Mouse (Mus musculus): ENCODE data around the gene Apip. TPM values are rescaled to one million over a fixed set of nuclear protein-coding genes. Genes with fewer than 3 reads are reported as not detected.
A peak's percentile ranks its signal among the peaks of the same experiment; 100 is the strongest.

The Apip gene
- polyA plus RNA-seq, 1 experiment from 2014 or later: 68.1 TPM

DNA sequence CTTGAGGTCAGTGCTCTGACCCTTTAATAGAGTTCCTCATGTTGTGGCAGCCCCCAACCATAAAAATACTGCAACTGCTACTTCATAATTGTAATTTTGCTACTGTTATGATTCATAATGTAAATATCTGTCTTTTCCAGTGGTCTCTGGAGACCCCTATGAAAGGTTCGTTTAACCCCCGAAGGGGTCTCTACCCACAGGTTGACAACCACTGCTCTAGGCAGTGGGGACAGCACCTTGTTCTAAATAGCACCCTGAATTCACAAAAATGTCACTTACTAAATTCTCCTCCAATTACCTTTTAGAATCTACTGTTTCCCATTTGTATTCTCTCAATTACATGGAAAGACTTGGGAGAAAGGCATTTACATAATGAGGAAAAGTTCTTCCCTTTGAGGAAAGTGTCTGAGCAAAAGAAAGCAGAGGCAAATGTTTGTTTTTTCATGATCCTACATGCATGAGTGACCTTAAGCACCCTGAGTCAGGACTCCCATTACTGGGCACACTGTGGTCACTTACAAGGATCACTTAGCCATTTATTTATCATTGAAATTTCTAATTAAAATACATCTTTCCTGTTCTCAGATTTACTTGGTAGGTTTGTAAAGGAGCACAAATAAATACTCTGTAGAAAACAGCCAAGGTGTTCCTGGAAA lies 5.8 kb upstream of the Apip start:
- Histone ChIP-seq H3K4me3 (ENCODE audit: low read length) (no peak overlapping the region), H3K9ac (replicated peaks; ENCODE audit: low read length) (no peak overlapping the region), H3K4me2 (replicated peaks; ENCODE audit: low read depth, low read length) (no peak overlapping the region), H3K9me3 (ENCODE audit: low read length) (no peaks in the 10 kb centered on the region), H3K27me3 (ENCODE audit: insufficient read depth, low read length) (no peaks in the 10 kb centered on the region), H3K4me1 (ENCODE audit: insufficient read depth, low read length) (peaks cover 35% of the 10 kb centered on the region), H3K27ac (ENCODE audit: low read length) (no peak overlapping the region), H3K36me3 (ENCODE audit: insufficient read depth, low read length) (no peaks in the 10 kb centered on the region)
- 0 out of 2 replicates have a peak, but pooled peaks have one; percentile 42 for ATAC-seq (ENCODE audit: low FRiP score, low TSS enrichment)
- WGBS: 81% methylated on average over 2 of the region's 2 CpGs

DNA sequence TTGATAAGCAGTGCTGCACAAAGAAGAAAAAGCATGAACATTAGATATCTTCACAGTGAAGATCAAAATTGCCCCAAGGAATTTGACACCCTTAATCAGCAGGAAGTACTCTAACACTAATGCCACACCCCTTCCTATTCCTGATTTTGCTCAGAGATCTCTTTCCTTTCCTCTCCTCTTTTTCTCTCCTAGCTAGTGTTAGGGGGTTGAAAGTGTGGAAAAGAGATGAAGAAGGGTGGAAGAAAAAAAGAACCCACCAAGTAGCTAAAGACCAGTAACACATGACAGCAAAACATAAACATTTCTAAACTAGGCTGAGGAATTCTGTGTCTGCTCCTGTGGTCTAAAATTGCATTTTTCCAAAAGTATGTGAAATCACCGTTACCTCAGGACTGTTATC lies 4.9 kb upstream of the Apip start:
- Histone ChIP-seq H3K4me2 (replicated peaks; ENCODE audit: low read depth, low read length) (no peak overlapping the region), H3K27ac (ENCODE audit: low read length) (no peak overlapping the region), H3K9ac (replicated peaks; ENCODE audit: low read length) (no peak overlapping the region), H3K9me3 (ENCODE audit: low read length) (no peaks in the 10 kb centered on the region), H3K4me1 (ENCODE audit: insufficient read depth, low read length) (peaks cover 35% of the 10 kb centered on the region), H3K27me3 (ENCODE audit: insufficient read depth, low read length) (no peaks in the 10 kb centered on the region), H3K4me3 (ENCODE audit: low read length) (no peak overlapping the region), H3K36me3 (ENCODE audit: insufficient read depth, low read length) (no peaks in the 10 kb centered on the region)
- 78% methylated on average over 1 of the region's 1 CpGs for WGBS
- ATAC-seq (ENCODE audit: low FRiP score, low TSS enrichment): no peak

DNA sequence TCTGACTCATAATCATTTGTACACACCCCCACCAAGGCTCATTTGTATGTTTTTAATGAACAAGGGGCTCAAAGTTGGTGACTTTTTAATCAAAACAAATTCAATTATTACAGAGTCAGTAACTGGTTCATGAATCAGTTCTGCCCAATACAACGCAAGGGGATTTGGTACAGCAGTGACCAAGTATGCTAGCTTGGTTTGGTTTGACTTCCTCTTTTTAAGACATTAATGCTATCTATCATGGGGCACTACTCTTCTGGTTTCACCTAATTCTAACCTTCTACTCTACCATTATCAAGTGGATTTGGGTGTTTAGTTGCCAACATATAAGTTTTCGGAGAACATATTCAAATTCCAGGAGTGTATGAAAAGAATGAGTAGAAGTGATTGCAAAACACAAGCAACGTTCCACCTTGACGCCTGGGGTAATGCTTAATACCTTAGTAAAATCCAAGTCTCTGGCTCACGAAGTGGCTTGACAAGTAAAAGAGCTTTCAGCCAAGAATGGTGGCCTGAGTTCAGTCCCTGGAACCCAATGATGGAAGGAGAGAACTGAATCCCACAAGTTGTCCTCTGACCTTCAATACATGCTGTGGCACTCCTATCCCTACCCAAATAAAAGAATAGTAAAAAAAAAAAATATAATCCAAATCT lies 3.6 kb upstream of the Apip start:
- 94% methylated on average over 5 of the region's 5 CpGs for WGBS
- no peak overlapping the region for H3K27ac ChIP-seq (ENCODE audit: low read length)
- no peak for ATAC-seq (ENCODE audit: low FRiP score, low TSS enrichment)

DNA sequence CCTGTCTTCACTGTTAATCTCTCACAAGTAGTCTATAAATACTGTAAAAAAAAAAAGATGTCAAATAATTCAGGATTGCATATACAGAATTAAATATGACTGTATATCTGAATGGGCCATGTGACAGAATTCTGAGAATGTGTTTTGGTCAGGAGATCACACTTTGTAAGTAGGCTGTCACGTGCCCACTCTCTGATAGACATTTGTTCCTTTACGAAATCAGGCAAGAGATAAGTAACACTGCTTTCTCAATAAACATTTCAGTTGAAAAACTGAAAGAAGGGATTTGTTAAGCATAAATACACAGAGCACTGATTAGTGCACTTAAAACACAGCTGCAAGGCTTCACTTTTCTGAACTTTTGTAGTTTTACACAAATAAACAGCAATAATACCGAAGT lies 2.9 kb upstream of the Apip start:
- Histone ChIP-seq H3K4me3 (ENCODE audit: low read length) (no peak overlapping the region), H3K4me1 (ENCODE audit: insufficient read depth, low read length) (peaks cover 40% of the 10 kb centered on the region), H3K27me3 (ENCODE audit: insufficient read depth, low read length) (no peaks in the 10 kb centered on the region), H3K9me3 (ENCODE audit: low read length) (no peaks in the 10 kb centered on the region), H3K9ac (replicated peaks; ENCODE audit: low read length) (no peak overlapping the region), H3K27ac (ENCODE audit: low read length) (no peak overlapping the region), H3K4me2 (replicated peaks; ENCODE audit: low read depth, low read length) (no peak overlapping the region), H3K36me3 (ENCODE audit: insufficient read depth, low read length) (no peaks in the 10 kb centered on the region)
- no peak for ATAC-seq (ENCODE audit: low FRiP score, low TSS enrichment)
- 63% methylated on average over 3 of the region's 3 CpGs for WGBS

More for the DNA sequence above, 3.6 kb upstream of the Apip start:
- no peak overlapping the region for H3K9ac ChIP-seq (replicated peaks; ENCODE audit: low read length)
- H3K4me1 ChIP-seq (ENCODE audit: insufficient read depth, low read length): peaks cover 40% of the 10 kb centered on the region
- H3K27me3 ChIP-seq (ENCODE audit: insufficient read depth, low read length): no peaks in the 10 kb centered on the region
- H3K36me3 ChIP-seq (ENCODE audit: insufficient read depth, low read length): no peaks in the 10 kb centered on the region
- H3K9me3 ChIP-seq (ENCODE audit: low read length): no peaks in the 10 kb centered on the region
- H3K4me2 ChIP-seq (replicated peaks; ENCODE audit: low read depth, low read length): no peak overlapping the region
- H3K4me3 ChIP-seq (ENCODE audit: low read length): no peak overlapping the region

DNA sequence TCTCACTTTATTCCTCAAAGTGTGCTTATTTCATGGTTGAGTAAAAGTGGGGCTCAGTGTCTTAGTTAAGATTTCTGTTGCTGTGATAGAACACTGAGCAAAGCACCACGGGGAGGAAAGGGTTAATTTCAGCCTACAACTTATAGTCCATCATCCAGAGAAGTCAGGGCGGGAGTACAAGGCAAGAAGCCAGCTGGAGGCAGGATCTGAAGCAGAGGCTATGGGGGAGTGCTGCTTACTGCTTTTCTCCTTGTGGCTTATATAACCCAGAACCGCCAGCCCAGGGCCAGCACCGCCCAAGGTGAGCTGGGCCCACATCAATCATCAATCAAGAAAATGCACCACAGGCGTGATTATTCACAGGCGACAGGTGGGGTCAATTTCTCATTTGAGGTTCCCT lies 7.6 kb downstream of the Apip start:
- no peak overlapping the region for H3K9ac ChIP-seq (replicated peaks; ENCODE audit: low read length)
- no peaks in the 10 kb centered on the region for H3K27me3 ChIP-seq (ENCODE audit: insufficient read depth, low read length)
- 36% methylated on average over 6 of the region's 6 CpGs for WGBS
- peaks cover 4% of the 10 kb centered on the region; the same call in 1 of the 2 replicates for H3K4me1 ChIP-seq (ENCODE audit: insufficient read depth, low read length)
- H3K4me2 ChIP-seq (replicated peaks; ENCODE audit: low read depth, low read length): no peak overlapping the region
- H3K9me3 ChIP-seq (ENCODE audit: low read length): no peaks in the 10 kb centered on the region
- ATAC-seq (ENCODE audit: low FRiP score, low TSS enrichment): 0 out of 2 replicates have a peak, but pooled peaks have one; percentile 57
- no peak overlapping the region for H3K4me3 ChIP-seq (ENCODE audit: low read length)
- peaks cover 5% of the 10 kb centered on the region; the same call in 1 of the 2 replicates for H3K36me3 ChIP-seq (ENCODE audit: insufficient read depth, low read length)
- no peak overlapping the region for H3K27ac ChIP-seq (ENCODE audit: low read length)

DNA sequence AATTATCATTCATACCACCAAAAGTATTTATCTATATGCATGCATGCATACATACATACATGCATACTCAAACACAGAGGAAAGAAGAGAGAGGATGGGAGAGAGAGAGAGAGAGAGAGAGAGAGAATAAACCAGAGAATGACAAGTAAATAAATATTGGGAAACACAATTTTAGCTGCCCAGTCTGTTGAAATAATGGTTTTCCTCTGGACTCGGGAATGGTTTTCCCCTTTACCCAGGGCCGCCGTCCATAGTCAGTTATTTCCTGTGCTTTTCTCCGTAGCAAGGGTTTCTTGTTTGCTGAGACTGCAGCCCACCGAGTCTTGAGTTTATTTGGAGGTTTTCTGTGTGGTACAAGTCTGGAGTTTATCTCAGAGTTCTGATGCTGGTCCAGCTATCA lies 8.2 kb downstream of the Apip start:
- no peak overlapping the region for H3K9ac ChIP-seq (replicated peaks; ENCODE audit: low read length)
- no peaks in the 10 kb centered on the region for H3K9me3 ChIP-seq (ENCODE audit: low read length)
- H3K27ac ChIP-seq (ENCODE audit: low read length): no peak overlapping the region
- no peak for ATAC-seq (ENCODE audit: low FRiP score, low TSS enrichment)
- 71% methylated on average over 5 of the region's 5 CpGs for WGBS
- H3K27me3 ChIP-seq (ENCODE audit: insufficient read depth, low read length): no peaks in the 10 kb centered on the region
- no peak overlapping the region for H3K4me2 ChIP-seq (replicated peaks; ENCODE audit: low read depth, low read length)
- peaks cover 4% of the 10 kb centered on the region; the same call in 1 of the 2 replicates for H3K4me1 ChIP-seq (ENCODE audit: insufficient read depth, low read length)
- peaks cover 5% of the 10 kb centered on the region; the same call in 1 of the 2 replicates for H3K36me3 ChIP-seq (ENCODE audit: insufficient read depth, low read length)
- H3K4me3 ChIP-seq (ENCODE audit: low read length): no peak overlapping the region

DNA sequence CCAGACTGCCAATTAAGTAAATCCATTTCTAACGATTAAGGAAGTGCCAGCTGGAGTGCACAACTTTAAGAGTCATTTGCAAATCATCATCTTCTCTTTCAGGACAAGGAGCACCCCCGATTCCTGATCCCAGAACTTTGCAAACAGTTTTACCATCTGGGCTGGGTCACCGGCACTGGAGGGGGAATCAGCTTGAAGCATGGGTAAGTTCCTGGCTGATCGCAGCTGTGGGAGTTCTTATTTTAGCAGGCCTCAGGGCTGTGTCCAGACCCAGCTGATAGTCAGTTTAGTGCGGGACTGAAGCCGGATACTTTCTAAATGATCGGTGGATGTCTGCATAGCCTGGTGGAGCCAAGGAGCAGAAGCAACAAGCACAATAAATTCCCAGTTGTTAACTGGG lies 9.4 kb downstream of the Apip start:
- no peak overlapping the region for H3K9ac ChIP-seq (replicated peaks; ENCODE audit: low read length)
- no peak overlapping the region for H3K27ac ChIP-seq (ENCODE audit: low read length)
- H3K4me3 ChIP-seq (ENCODE audit: low read length): no peak overlapping the region
- peaks cover 5% of the 10 kb centered on the region; the same call in 1 of the 2 replicates for H3K36me3 ChIP-seq (ENCODE audit: insufficient read depth, low read length)
- no peak overlapping the region for H3K4me2 ChIP-seq (replicated peaks; ENCODE audit: low read depth, low read length)
- H3K4me1 ChIP-seq (ENCODE audit: insufficient read depth, low read length): peaks cover 4% of the 10 kb centered on the region; the same call in 1 of the 2 replicates
- no peaks in the 10 kb centered on the region for H3K27me3 ChIP-seq (ENCODE audit: insufficient read depth, low read length)
- 76% methylated on average over 7 of the region's 7 CpGs for WGBS
- no peaks in the 10 kb centered on the region for H3K9me3 ChIP-seq (ENCODE audit: low read length)
- no peak for ATAC-seq (ENCODE audit: low FRiP score, low TSS enrichment)

DNA sequence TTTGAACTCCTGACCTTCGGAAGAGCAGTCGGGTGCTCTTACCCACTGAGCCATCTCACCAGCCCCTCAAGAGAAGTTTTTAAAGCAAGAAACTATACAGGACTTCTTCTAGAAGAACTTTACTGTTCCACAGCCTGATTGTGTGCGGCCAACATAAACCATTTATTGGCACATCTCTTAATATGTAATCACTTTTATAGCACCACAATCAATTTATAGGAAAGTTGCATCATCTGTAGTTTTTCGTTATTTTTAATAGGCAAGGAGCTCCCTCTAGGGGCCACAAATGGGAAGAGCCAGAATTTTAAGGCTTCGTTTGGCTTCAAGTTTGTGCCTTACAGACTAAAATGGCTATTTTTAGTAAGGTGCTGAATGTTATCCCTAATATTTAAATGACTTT lies 11.0 kb downstream of the Apip start:
- H3K9ac ChIP-seq (replicated peaks; ENCODE audit: low read length): no peak overlapping the region
- WGBS: 62% methylated on average over 5 of the region's 5 CpGs

DNA sequence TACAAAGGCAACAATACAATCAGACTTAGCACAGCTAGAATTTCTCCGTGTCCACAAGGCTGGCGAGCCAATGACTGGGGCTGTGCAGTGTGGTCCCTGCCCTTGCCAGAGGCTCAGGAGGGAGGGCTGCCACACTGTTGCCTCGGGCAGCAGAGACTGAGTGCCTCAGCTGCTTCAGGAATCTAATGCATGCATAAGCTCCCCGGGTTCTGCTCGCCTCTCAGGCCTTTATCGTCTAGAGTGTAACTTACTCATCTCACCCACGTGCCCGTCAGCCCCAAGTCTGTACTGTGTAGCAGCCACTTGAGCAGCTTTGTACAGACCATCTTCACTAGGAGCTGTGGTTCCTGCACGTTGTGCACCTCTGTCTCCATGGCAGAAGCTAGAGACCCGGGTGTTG lies 12.2 kb downstream of the Apip start:
- no peak; the same call in 1 of the 2 replicates for ATAC-seq (ENCODE audit: low FRiP score, low TSS enrichment)
- H3K4me1 ChIP-seq (ENCODE audit: insufficient read depth, low read length): no peaks in the 10 kb centered on the region
- H3K36me3 ChIP-seq (ENCODE audit: insufficient read depth, low read length): peaks cover 7% of the 10 kb centered on the region
- 78% methylated on average over 10 of the region's 10 CpGs for WGBS
- no peaks in the 10 kb centered on the region for H3K9me3 ChIP-seq (ENCODE audit: low read length)
- no peak overlapping the region for H3K9ac ChIP-seq (replicated peaks; ENCODE audit: low read length)
- H3K27ac ChIP-seq (ENCODE audit: low read length): no peak overlapping the region
- H3K4me2 ChIP-seq (replicated peaks; ENCODE audit: low read depth, low read length): no peak overlapping the region
- H3K27me3 ChIP-seq (ENCODE audit: insufficient read depth, low read length): no peaks in the 10 kb centered on the region
- H3K4me3 ChIP-seq (ENCODE audit: low read length): no peak overlapping the region

More for the DNA sequence above, 11.0 kb downstream of the Apip start:
- Histone ChIP-seq H3K4me1 (ENCODE audit: insufficient read depth, low read length) (no peaks in the 10 kb centered on the region), H3K27me3 (ENCODE audit: insufficient read depth, low read length) (no peaks in the 10 kb centered on the region), H3K4me3 (ENCODE audit: low read length) (no peak overlapping the region), H3K9me3 (ENCODE audit: low read length) (no peaks in the 10 kb centered on the region), H3K36me3 (ENCODE audit: insufficient read depth, low read length) (peaks cover 9% of the 10 kb centered on the region), H3K4me2 (replicated peaks; ENCODE audit: low read depth, low read length) (no peak overlapping the region), H3K27ac (ENCODE audit: low read length) (no peak overlapping the region)
- ATAC-seq (ENCODE audit: low FRiP score, low TSS enrichment): no peak

DNA sequence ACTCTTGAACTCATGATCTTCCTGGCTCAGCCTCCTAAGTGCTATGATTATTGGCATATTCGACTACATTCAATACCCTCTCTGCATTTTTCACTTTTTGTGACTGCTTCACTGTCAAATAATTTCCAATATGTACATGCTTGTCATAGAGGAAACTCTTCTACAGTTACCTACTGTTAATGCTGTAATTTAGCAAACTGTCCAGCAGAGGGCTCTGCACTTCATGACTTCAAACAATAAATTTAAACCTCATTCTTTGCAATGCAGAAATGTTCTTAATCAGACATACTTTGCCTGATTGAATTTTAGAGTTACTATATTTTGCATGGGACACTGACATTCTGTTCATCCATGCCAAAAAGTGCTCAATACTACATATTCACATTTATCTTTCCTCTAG lies 13.0 kb downstream of the Apip start:
- Histone ChIP-seq H3K9ac (replicated peaks; ENCODE audit: low read length) (no peak overlapping the region), H3K4me1 (ENCODE audit: insufficient read depth, low read length) (no peaks in the 10 kb centered on the region), H3K9me3 (ENCODE audit: low read length) (no peaks in the 10 kb centered on the region), H3K27ac (ENCODE audit: low read length) (no peak overlapping the region), H3K4me2 (replicated peaks; ENCODE audit: low read depth, low read length) (no peak overlapping the region), H3K4me3 (ENCODE audit: low read length) (no peak overlapping the region), H3K27me3 (ENCODE audit: insufficient read depth, low read length) (no peaks in the 10 kb centered on the region), H3K36me3 (ENCODE audit: insufficient read depth, low read length) (peaks cover 7% of the 10 kb centered on the region)
- ATAC-seq (ENCODE audit: low FRiP score, low TSS enrichment): no peak; the same call in 1 of the 2 replicates
- WGBS: 15% methylated on average over 1 of the region's 1 CpGs

Measured in kidney, embryonic 16.5 days (tissue).